Mouse (Mus musculus): ENCODE results near the gene Rnf114.
A peak's percentile ranks its signal among the peaks of the same experiment; 100 is the strongest.

GRCm38 (mm10) chr2:167462954-167463353 is 29.5 kb upstream of the Rnf114 start:
- TF ChIP-seq POLR2A (IDR thresholded peaks at IDR 0.05; ENCODE audit: extremely low read depth, insufficient read depth, low read length) (no peak), CTCF (IDR thresholded peaks at IDR 0.05; ENCODE audit: low read depth, low read length) (peak; percentile 96)
